Mouse (Mus musculus) liver, adult 2 months (tissue): ENCODE data around the gene Amy2a1.

Experiments
- CTCF ChIP-seq: fragments of 200-500 bp; IDR thresholded peaks from 2 replicates; pipeline ENCODE4 v1.5.1; 2011; ENCODE audit warnings: low read depth, low read length, control low read depth
- POLR2A ChIP-seq: fragments of 200-500 bp; IDR thresholded peaks from 2 replicates; pipeline ENCODE4 v1.6.1; 2011; ENCODE audit warnings: low read length, control low read depth; ENCODE audit not compliant: insufficient read depth; ENCODE audit errors: extremely low read depth

DNA sequence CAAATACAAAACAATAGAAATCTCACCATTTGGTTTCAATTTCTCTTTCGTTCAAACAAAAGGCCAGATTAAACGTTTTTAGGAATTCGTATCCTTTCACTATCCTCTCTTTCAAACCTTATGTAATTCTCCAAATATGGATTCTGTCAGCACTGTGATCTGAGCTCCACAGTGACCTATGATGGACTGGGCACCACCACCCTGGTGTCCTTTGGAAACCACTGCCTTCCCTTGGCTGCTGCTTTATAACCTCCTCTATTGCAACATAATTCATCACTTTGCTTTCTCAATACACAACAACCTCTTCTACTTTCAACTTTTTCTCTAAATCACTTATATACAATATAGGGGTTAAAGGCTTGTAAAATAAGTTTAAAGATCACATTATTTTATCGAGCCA is 42.4 kb upstream of the Amy2a1 start:
- no peak for TF ChIP-seq POLR2A
- no peak for TF ChIP-seq CTCF
